Mouse (Mus musculus) MN1 (cell line): ENCODE results near the gene Tecr.
A peak's percentile ranks its signal among the peaks of the same experiment; 100 is the strongest.
"Not testable (repeated sequence)": the region's sequence is repeated elsewhere in the genome, so short reads cannot be mapped to it uniquely, and the experiment has no call there.

Experiments
- DNase-seq: peaks from one replicate; pipeline ENCODE4 v3.0.0-alpha.2; 2016; ENCODE audit warnings: low spot score

The Tecr gene

DNA sequence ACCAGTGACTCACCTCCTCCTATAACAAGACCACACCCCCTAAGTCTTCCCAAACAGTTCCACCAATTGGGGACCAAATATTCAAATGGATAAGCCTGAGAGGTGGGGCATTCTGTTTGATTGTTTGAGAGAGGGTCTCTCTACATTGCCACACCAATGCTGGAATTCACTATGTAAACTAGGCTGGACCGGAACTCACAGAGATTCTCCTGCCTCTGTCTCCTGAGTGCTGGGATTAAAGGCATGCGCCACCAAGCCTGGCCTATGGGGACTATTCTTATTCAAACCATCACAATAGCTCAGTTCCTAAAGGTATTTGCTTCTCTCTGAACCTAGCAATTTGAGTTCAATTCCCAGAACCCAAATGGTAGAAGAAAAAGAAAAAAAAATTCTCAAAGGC lies 10.8 kb upstream of the Tecr start:
- DNase-seq = no peak

DNA sequence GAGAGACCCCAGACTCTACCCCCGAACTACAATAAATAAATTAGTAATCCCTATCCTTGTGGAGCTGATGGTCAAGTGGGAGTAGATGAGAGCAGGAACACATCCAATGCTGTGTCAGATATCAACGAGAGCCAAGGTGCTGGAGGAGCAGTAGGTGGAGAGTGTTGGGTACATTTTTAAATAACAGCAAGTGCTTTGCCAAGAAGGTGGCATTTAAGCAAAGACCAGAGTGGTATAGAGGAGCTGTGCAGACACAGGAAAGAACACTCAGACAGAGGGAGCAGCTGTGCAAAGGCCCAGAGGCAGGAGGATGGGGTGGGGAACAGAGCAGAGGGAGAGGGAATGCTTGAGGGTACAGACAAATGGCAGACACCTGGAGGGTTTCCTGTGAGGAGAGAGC lies 9.3 kb upstream of the Tecr start:
- DNase-seq = no peak

- DNase-seq = no peak
These were observed 8.9 kb upstream of the Tecr start for GRCm38 (mm10) chr8:83616625-83617024.

GRCm38 (mm10) chr8:83613695-83614094 lies 5.9 kb upstream of the Tecr start:
- no peak for DNase-seq

- no peak for DNase-seq
These were observed 4.2 kb upstream of the Tecr start for GRCm38 (mm10) chr8:83611921-83612320.

DNA sequence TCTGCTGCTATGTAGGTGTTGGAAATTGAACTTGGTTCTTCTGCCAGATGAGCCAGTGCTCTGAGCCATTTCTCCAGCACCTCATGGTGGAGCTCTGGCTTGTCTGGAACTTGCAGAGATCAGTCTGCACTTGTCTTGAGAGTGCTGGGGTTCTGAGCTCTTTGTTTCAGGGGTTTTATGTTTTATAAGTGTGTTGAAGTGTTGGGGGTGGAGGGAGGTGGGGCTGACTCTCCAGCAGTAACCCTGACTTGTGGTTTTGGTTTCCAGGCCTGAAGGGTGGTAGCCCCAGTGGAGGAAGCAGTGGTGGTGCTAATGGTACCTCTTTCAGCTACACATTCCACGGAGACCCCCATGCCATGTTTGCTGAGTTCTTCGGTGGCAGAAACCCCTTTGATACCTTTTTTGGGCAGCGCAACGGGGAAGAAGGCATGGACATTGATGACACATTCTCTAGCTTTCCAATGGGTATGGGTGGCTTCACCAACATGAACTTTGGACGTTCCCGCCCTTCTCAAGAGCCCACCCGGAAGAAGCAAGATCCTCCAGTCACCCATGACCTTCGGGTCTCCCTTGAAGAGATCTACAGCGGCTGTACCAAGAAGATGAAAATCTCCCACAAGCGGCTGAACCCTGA lies 1.9 kb upstream of the Tecr start:
- DNase-seq = no peak

DNA sequence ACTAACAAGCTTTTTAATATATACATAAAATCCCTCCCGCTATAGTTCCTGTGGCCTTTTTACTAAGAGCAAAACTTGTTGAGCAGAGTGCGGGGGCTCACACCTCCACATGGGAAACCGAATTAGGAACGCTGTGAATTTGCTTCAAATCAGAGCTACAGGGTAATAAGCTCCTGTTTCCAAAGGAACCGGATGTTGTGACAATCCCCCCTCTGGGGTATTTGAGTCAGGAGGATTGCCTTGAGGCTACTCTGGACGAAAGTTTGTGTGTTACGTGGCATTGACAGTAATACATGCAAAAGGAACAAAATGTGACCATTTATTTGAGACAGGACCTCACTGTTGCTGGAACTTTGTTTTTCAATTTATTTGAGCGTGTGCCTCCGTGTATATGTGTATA lies 1.3 kb upstream of the Tecr start:
- DNase-seq = no peak

- DNase-seq = peak; percentile 84
These were observed 643 bp upstream of the Tecr start for GRCm38 (mm10) chr8:83608398-83608829.

DNA sequence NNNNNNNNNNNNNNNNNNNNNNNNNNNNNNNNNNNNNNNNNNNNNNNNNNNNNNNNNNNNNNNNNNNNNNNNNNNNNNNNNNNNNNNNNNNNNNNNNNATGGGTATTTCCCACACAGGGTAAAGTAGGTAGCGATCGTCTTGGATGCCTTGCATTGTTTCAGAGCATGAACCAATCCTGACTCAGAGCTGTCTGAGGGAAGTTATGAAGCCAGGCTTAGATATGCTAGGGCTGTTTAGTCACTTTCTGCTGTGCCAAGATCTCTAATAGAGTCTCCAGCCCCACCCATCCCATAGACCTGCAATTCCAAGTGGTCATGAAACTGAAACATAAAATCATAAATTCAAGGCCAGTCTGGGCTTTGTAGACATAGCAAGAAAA lies 5.1 kb downstream of the Tecr start:
- no peak for DNase-seq

DNA sequence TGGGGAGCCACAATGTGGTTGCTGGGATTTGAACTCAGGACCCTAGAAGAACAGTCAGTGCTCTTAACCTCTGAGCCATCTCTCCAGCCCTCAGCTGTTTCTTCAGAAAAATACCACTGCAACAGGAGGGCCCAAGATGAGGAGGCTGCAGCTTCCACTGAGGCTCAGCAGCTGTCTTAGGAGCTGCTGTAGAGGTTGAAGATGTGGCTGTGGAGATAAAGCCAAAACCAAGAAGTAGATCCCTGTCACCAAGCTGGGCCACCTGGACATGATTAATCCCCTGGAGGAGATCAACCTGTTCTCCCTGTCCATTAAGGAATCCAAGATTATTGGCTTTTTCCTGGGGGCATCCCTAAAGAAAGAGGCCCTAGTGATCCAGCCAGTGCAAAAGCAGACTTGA lies 8.0 kb downstream of the Tecr start:
- no peak for DNase-seq

GRCm38 (mm10) chr8:83598146-83598545 lies 9.6 kb downstream of the Tecr start:
- no peak for DNase-seq

GRCm38 (mm10) chr8:83596369-83596768 lies 11.4 kb downstream of the Tecr start:
- no peak for DNase-seq

DNA sequence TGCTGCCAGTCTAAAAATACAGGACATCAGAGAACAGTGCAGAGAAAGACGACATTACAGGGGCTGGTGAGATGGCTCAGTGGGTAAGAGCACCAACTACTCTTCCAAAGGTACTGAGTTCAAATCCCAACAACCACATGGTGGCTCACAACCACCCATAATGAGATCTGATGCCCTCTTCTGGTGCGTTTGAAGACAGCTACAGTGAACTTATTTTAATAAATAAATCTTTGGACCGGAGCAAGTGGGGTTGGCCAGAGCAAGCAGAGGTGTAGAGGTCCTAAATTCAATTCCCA lies 12.8 kb downstream of the Tecr start:
- not testable (repeated sequence) for DNase-seq

DNA sequence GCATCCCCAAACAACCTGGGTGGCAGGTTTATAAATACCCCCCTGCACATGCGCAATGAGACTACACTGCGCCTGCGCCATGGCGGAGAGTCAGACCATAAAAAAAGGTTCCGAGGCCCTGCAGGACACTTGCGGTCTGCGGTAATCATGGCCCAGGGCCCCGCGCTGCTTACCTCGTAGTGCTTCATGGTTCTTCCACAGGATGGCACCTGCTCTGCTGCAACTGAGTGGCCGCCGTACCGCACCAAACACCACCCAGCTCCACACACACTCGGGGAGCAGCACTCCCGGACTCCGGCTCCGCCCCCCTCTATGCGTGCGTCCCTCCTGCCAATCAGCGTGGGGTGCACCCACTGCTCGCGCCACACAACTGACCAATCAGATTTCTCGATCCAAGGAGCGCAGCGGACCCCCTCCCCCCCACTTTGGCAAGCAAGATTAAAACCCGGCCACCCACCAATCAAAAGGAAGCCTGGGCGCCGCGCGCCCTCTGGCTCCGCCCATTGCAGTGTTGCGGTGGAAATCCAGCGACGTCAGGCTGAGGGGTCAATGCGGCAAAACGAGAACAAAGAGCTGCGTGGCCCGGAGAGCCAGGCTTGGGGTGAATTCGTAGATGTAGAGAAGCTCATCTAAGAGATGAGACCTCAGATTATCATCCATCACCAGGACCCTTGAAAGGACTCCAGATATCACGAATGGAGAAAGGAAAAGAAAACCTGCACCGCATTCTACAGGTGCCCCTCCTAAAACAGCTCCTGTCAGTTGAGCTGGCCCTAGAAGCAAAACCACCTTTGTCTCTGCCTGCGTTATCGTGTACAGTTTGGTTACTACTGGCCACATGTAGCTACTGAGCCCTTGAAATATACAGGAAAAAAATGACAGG lies 13.4 kb downstream of the Tecr start:
- peak; percentile 98 for DNase-seq

- peak; percentile 56 for DNase-seq
These were observed 14.2 kb downstream of the Tecr start for GRCm38 (mm10) chr8:83593325-83594166.

- no peak for DNase-seq
These were observed 15.1 kb downstream of the Tecr start for GRCm38 (mm10) chr8:83592682-83593081.

DNA sequence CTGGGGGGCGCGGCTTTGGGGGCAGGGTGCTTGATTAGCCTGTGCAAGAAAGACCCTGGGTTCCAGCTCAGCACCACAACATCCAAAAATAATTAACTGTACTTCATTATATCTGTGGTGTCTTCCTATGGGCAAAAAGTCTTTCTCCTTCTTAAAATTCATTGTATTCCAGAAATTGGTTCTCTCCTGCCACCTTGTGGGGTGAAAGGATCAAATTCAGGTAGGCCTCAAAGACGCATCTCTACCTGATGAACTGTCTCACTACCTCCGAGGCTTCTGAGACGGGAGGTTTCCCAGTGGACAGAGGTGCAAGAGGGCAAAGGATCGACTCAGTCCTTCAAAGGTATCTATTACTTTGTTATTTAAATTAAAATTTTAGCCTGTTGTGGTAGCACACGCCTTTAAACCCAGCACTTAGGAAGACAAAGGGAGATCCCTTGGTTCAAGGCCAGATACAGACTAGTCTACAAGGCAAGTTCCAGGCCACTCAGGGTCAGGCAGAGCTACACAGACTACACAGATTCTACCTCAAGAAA lies 17.2 kb downstream of the Tecr start:
- DNase-seq = peak; percentile 39

- DNase-seq = no peak
These were observed 18.9 kb downstream of the Tecr start for GRCm38 (mm10) chr8:83588886-83589285.

- no peak for DNase-seq
These were observed 20.1 kb downstream of the Tecr start for GRCm38 (mm10) chr8:83587644-83588043.

- DNase-seq = no peak
These were observed 22.4 kb downstream of the Tecr start for GRCm38 (mm10) chr8:83585333-83585732.

GRCm38 (mm10) chr8:83584771-83585170 lies 23.0 kb downstream of the Tecr start:
- DNase-seq = no peak

DNA sequence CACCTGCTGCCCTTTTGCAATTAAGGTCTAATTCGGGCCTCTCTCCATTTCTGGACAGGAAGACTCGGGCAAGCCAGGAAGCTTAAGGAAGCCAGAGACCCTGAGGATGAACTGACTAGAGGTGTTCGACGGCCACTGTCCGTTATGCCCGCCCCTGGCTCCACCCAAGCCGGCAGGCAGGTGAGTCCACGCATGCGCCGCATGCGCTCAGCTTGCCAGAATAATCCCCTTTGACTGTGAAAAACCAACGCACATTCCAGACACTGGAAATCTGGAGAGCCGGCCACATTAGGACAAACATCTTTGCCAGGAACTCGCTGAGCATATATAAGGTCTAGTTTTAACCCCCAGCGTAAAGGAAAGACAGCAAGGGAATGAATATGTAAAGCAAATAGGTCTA lies 24.5 kb downstream of the Tecr start:
- no peak for DNase-seq

GRCm38 (mm10) chr8:83582226-83582625 lies 25.5 kb downstream of the Tecr start:
- no peak for DNase-seq
